Mouse (Mus musculus) spleen, adult 2 months (tissue): ENCODE data around the gene Grid2.

Experiments
- CTCF ChIP-seq: fragments of 200-500 bp; IDR thresholded peaks from 2 replicates; pipeline ENCODE4 v1.5.1; 2011; ENCODE audit warnings: mild to moderate bottlenecking, inconsistent platforms; ENCODE audit not compliant: insufficient read depth, insufficient read length, insufficient replicate concordance; ENCODE audit errors: extremely low read depth
- POLR2A ChIP-seq: fragments of 200-500 bp; IDR thresholded peaks from 2 replicates; pipeline ENCODE4 v1.6.1; 2011; ENCODE audit warnings: low read depth, low read length, inconsistent platforms

- no peak for TF ChIP-seq CTCF
- TF ChIP-seq POLR2A = no peak
Measured at GRCm38 (mm10) chr6:63250738-63251137, 4.9 kb upstream of the Grid2 start.
